Mouse (Mus musculus) gastrocnemius, postnatal 14 days (tissue): Measurements from ENCODE around the gene Phc3. TPM values are rescaled to one million over a fixed set of nuclear protein-coding genes. Genes with fewer than 3 reads are reported as not detected.

Source experiments
- DNase-seq: peaks from one replicate; pipeline ENCODE4 v3.0.0; 2021; ENCODE audit warnings: mixed read lengths
- intact Hi-C: fragments of 180-260 bp; cut with DNase I; formaldehyde crosslinking; loops from one replicate; pipeline ENCODE4 v1.15.1; 2025; ENCODE audit warnings: low total_unique reads
- total RNA-seq, 2 experiments: library from RNA; stranded (reverse); gene quantifications; 2 replicates each; pipeline ENCODE4 v1.2.3; 2021

Phc3 gene
- total RNA-seq, 2 experiments from 2014 or later: 10.5 to 11.8 TPM

- no peak for DNase-seq
- intact Hi-C loops: no loop called here
Observed at GRCm38 (mm10) chr3:30987396-30988318, 18.4 kb upstream of the Phc3 start.

- intact Hi-C loops: no loop called here
- DNase-seq: no peak
Observed at GRCm38 (mm10) chr3:30982924-30983536, 13.8 kb upstream of the Phc3 start.

- intact Hi-C loops: no loop called here
- no peak for DNase-seq
Observed at GRCm38 (mm10) chr3:30981616-30982380, 12.6 kb upstream of the Phc3 start.

- DNase-seq: no peak
- intact Hi-C loops: loop anchor here (5.0 kb wide), 1 partner anchor 280 kb away; the partner anchor contains the start of gene Lrrc31
Observed at GRCm38 (mm10) chr3:30976991-30977603, 7.9 kb upstream of the Phc3 start.

GRCm38 (mm10) chr3:30975102-30975754 lies 6.0 kb upstream of the Phc3 start:
- intact Hi-C loops: loop anchor here (5.0 kb wide), 1 partner anchor 278 kb away; the partner anchor contains the start of gene Lrrc31
- DNase-seq: peak; percentile 46

GRCm38 (mm10) chr3:30968531-30969092 lies 603 bp downstream of the Phc3 start:
- DNase-seq: peak; percentile 50
- intact Hi-C loops: no loop called here

- intact Hi-C loops: no loop called here
- no peak for DNase-seq
Observed at GRCm38 (mm10) chr3:30965644-30966043, 3.6 kb downstream of the Phc3 start.

GRCm38 (mm10) chr3:30964216-30964615 lies 5.0 kb downstream of the Phc3 start:
- DNase-seq: no peak
- intact Hi-C loops: no loop called here

GRCm38 (mm10) chr3:30963100-30963499 lies 6.1 kb downstream of the Phc3 start:
- no peak for DNase-seq
- intact Hi-C loops: no loop called here

GRCm38 (mm10) chr3:30959868-30960831 lies 9.1 kb downstream of the Phc3 start:
- no peak for DNase-seq
- intact Hi-C loops: no loop called here

GRCm38 (mm10) chr3:30958709-30959108 lies 10.5 kb downstream of the Phc3 start:
- no peak for DNase-seq
- intact Hi-C loops: no loop called here

- intact Hi-C loops: no loop called here
- no peak for DNase-seq
Observed at GRCm38 (mm10) chr3:30956327-30956726, 12.9 kb downstream of the Phc3 start.

- intact Hi-C loops: no loop called here
- no peak for DNase-seq
Observed at GRCm38 (mm10) chr3:30952273-30953070, 16.7 kb downstream of the Phc3 start.

- DNase-seq: no peak
- intact Hi-C loops: no loop called here
Observed at GRCm38 (mm10) chr3:30951652-30952051, 17.6 kb downstream of the Phc3 start.

GRCm38 (mm10) chr3:30934384-30934783 lies 34.8 kb downstream of the Phc3 start:
- intact Hi-C loops: no loop called here
- DNase-seq: no peak

- intact Hi-C loops: no loop called here
- DNase-seq: no peak
Observed at GRCm38 (mm10) chr3:30929828-30930227, 39.4 kb downstream of the Phc3 start.

- intact Hi-C loops: no loop called here
Observed at GRCm38 (mm10) chr3:30927664-30928063, 41.6 kb downstream of the Phc3 start.

More at GRCm38 (mm10) chr3:30927664-30928063, 41.6 kb downstream of the Phc3 start:
- DNase-seq: no peak
